Mouse (Mus musculus): ENCODE results near the gene Eif2b4.

The Eif2b4 gene

DNA sequence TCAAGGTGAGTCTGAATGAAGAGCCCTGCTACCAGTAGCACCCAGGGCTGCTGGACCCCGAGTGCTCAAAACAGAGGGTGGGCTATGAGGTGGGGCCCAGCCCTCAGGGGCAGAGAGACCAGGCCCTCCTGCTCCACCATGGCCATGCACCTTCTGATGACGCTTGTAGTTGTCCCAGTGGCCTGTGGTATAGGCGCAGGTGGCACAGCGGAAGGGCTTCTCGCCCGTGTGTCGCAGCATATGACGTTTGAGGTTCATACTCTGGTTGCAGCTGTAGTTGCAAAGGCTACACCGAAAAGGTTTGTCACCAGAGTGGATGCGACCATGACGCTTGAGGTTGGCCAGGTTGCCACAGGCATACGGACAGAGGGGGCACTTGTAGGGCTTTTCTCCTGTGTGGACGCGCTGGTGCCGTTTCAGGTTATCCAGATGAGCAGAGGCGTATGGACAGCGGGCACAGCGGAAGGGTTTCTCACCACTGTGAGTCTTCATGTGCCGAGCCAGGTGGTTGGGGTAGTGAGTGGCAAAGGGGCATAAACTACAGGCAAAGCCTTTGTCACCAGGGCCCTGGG lies 6.2 kb upstream of the Eif2b4 start:
- no peak for DNase-seq

DNA sequence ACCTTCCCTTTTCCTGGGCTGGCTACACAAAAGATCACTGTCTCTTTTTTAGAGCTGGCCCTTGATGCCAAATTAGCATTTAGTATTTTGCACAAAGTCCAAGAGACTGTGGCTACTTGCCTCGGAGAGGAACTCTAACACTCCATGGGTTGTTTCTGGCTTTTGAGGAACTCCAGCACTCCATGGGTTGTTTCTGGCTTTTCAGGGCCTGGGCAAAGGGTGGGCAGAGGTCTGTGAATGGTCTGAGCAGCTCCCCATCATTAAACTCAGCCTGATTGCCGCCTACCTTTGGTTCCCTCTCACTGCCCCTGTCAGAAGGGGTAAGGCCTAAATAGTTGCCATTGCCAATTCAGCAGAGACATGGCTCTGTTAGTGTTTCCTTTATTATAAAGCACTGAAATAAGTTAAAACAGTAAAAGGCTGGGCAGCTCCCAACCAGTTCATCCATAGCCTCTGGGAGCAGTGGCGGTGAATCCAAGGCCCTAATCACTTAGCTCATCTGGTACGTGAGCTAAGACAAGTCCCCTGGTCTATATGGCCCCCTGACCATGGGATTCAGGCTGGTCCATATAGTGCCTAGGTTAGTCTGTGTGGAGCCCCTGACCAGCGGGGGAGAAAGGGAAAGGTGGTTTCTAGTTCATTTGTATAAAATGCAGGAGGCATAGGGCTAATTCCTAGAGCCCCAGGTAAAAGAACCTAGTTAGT lies 5.5 kb upstream of the Eif2b4 start:
- DNase-seq = no peak

GRCm38 (mm10) chr5:31198170-31198569 lies 4.9 kb upstream of the Eif2b4 start:
- no peak for DNase-seq

GRCm38 (mm10) chr5:31197072-31197471 lies 3.8 kb upstream of the Eif2b4 start:
- no peak for DNase-seq

- DNase-seq = no peak
Measured at GRCm38 (mm10) chr5:31196207-31196606, 3.0 kb upstream of the Eif2b4 start.

DNA sequence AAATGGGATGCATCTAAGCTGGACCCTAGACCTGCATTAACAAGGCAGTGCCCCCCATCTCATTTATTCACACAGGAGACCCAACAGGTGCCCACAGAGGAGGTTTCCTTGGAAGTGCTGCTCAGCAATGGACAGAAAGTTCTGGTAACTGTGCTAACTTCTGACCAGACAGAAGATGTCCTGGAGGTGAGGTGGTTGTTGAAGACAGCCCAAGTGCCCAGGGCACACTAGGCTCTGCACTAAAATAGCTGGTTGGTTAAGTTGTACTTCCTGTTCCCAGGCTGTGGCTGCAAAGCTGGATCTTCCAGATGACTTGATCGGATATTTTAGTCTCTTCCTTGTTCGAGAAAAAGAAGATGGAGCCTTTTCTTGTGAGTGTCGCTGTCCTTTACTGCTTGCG lies 2.4 kb upstream of the Eif2b4 start:
- no peak for DNase-seq

GRCm38 (mm10) chr5:31194486-31195485 lies 1.6 kb upstream of the Eif2b4 start:
- no peak for DNase-seq

DNA sequence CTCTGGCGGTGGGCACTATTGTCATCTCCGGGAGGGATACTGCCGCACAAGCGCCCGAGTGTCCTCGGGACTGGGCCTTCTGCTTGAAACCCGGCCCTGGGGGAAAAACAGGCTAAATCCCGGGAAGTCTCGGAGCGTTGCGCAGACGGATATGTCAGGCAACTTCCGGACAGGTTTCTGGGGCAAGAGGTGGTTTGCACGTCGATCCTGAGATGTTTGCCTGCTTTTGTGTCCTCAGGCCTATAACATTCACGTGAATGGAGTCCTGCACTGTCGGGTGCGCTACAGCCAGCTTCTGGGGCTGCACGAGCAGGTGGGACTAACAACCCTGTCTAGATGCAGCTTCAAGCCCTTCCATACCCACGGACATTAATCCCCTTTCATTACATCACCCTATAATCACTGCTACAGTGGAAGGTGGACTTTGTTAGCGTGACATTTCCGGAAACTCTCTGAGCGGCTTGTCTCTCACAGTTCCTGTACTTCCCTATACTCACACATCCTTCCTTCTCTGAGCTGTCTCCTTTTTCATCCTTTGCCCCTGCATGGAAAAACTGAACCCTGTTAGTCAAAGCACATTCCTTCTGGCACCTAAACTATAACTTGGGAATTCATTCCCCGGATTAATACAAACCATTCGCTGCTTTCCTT lies 526 bp upstream of the Eif2b4 start:
- no peak for DNase-seq

DNA sequence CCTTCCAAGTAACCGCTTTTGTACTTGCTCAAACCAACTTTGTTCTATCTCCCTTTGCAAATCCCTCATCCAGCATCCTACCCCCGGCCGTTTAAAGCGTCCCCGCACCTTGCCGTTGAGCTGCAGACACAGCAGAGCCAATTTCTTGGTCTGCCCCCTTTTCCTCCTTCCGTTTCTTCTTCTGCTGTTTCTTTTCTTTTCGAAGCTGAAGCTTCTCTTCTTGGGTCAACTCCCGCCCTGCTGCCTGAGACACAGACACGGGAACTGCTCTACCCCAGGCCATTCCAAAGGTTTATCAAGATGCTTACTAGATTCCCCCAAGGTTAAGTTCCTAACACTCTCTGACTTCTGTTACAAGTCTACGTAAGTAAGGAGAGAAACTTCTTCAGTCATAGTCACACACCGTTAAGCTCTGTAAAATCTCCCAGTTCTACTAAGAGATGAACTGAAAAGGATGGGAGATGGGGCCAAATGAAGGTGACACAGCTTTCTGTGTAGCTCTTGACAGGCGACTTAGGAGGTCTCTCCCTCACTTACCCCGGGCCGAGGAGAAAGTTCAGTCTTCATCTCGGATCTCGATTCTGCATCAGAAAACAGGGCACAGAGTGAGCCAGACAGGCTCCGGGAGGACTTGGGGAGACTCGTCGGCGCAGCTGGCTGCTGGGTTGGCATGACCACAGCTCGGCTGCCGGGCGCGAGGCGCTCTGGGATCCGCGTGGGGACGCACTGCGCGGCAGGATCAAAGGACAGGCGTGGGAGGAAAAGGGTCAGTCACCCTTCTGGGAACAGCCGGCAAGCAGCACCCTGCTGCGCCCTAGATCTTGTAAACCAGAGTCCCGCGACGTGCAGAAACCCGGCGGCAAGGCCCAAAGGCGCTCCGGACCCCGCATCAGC lies 938 bp downstream of the Eif2b4 start:
- DNase-seq = no peak

DNA sequence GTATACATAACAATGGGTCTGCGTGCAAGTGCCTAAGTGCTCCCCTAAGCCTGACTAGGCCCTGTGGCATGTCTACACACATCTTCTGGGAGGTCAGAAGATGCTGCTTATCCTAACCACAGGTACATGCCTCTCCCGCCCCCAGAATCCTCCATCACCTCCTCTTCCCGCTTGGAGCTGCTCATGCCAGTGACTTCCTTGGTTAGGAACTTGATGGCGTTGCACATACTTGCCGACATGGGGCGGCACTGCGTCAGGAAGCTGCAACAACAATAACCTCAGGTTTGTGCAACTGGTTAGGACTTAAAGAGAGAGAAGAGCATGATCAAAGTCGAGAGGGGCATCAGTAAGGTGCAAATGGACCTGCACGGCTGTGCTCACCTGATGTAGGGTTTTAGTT lies 3.0 kb downstream of the Eif2b4 start:
- DNase-seq = no peak

GRCm38 (mm10) chr5:31188223-31188840 lies 4.9 kb downstream of the Eif2b4 start:
- DNase-seq = no peak

- no peak for DNase-seq
Measured at GRCm38 (mm10) chr5:31183678-31184077, 9.6 kb downstream of the Eif2b4 start.

DNA sequence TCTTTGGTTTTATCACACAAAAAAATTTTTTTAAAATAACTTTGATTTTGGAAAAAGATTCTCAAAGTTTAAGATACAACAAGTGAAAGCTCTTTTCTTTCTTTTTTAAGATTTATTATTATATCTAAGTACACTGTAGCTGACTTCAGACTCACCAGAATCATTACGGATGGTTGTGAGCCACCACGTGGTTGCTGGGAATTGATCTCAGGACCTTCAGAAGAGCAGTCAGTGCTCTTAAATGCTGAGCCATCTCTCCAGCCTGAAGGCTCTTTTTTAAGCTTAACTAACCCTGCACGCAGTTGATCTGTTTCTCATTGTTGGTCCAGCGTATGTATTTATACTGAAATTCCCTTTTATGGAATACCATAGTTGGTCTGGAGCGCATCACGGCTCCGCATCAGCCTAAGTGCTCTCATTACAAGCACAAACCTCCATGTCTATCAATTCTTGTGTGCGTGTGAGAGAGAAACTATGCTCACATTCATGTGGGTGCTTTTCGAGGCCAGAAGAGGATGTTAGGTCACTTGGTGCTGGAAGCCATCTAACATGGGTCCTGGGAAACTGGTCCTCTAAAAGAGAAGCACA lies 12.0 kb downstream of the Eif2b4 start:
- no peak for DNase-seq

- peak; percentile 96 for DNase-seq
Measured at GRCm38 (mm10) chr5:31179766-31180630, 13.2 kb downstream of the Eif2b4 start, which contains the start of the genes Gm29609 and Gtf3c2. TSS of gene Gm29609 (minus strand) at chr5:31179911. TSS of gene Gtf3c2 (minus strand) at chr5:31180144.

DNA sequence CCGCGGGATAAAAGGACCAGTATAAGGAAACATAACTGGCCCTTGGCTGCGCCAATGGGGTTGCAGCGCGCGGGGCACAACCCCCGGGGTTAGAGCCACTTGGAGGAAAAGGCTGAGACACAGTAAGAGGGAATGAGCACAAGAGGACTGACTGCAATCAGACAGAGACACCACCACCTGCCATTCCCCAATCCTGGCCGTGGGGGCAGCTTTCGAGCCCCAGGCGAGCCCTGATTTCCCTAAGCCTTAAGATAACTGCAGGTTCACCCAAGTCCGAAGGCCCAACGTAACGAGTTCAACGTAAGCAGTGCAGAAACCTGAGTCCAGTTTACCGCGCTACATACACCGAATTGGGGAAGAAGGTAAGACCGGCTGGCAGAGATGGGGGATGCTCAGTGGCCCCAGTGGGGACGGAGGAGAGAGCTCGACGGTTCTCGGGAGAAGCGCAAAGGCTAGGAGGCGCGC lies 13.9 kb downstream of the Eif2b4 start:
- DNase-seq = no peak

GRCm38 (mm10) chr5:31168630-31169029 lies 24.6 kb downstream of the Eif2b4 start:
- DNase-seq = no peak

- no peak for DNase-seq
Measured at GRCm38 (mm10) chr5:31164878-31165277, 28.4 kb downstream of the Eif2b4 start.

DNA sequence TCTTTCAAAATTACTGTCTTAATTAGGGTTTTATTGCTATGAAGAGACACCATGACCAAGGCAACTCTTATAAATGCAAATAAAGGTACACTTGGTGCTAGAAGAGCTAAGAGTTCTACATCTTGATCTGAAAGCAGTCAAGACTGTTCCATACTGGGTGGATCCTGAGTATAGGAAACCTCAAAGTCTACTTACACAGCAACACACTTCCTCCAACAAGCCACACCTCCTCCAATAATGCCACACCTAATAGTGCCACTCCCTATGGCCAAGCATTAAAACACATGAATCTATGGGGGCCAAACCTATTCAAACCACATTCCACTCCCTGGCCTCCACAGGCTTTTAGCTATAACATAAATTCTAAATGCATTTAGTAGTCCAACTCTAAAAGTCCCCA lies 30.8 kb downstream of the Eif2b4 start:
- DNase-seq = no peak

DNA sequence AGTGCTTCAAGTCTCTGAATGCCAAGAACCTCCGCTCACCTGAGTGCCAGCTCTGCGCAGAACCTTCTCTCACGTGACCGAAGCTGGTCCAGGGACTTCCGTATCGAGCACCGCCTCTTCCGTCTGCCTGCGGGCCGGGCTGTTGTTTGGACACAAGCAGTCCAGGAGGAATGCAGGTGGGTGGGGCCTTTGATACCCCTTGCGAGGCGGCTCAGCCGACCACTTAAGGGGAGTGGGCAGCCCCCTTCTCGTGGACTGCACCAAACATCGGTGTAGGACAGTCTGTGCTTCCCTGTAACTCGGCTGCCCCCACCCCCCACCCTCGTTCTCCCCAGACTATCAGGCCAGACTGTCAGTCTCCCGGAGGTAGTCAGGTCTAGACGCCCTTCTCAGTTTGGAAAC lies 39.1 kb downstream of the Eif2b4 start, which contains the start of gene Mpv17:
TSS of gene Mpv17 (minus strand) at position 100 of the 402 bp plus-strand sequence.
- peak; percentile 91 for DNase-seq
